Mouse (Mus musculus): ENCODE data around the gene Plce1. TPM values are rescaled to one million over a fixed set of nuclear protein-coding genes. Genes with fewer than 3 reads are reported as not detected.

Plce1 gene
- polyA plus RNA-seq, 1 experiment from 2014 or later, result 5.6 TPM

DNA sequence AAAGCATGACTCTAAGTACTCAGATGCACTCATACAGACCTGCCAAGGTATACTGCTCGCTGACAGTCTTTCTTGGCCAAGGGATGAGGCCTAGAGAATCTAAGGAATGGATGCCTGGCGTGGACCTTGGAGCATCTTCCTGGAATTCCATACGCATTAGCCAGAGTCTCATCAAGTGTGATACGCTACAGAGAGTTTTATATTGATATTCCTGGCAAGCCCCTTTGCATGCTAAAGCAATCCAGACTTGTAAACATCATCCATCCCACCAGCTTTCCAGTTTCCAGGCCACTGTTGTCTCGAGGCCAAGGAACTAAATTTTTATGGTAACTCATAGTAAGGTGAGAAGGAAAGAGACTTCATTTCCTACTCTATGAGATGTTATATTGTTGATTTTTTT lies 197.7 kb downstream of the Plce1 start:
- H3K4me2 ChIP-seq, result no peak overlapping the region
- WGBS, result 95% methylated on average over 5 of the region's 5 CpGs
- H3K4me1 ChIP-seq, result no peaks in the 10 kb centered on the region
- H3K4me3 ChIP-seq, result no peak overlapping the region
- no peaks in the 10 kb centered on the region for H3K36me3 ChIP-seq (ENCODE audit: poor library complexity, severe bottlenecking)
- no peak overlapping the region for H3K9ac ChIP-seq
- no peak overlapping the region for H3K27ac ChIP-seq
- no peaks in the 10 kb centered on the region for H3K9me3 ChIP-seq (replicated peaks)
- no peaks in the 10 kb centered on the region for H3K27me3 ChIP-seq
- ATAC-seq, result no peak

DNA sequence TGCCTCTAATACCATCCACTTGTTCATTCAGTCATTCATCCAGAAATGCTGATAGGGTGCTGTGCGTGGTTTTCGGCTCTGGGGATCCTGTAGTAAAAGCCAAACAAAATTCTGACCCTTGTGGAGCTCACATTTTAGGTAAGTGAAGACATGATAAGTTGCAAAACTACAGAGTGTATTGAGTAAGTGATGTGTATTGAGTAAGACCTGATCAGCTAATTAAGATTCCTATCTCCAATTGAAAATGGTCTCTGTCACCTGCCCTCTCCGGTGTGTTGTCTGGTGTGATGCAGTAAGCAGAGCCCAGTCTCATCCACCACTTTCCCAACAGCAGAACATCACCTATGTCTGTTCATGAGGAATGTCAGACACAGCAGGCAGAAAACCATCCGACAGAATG lies 198.6 kb downstream of the Plce1 start:
- Histone ChIP-seq H3K9ac (no peak overlapping the region), H3K27me3 (no peaks in the 10 kb centered on the region), H3K4me3 (no peak overlapping the region), H3K4me1 (no peaks in the 10 kb centered on the region), H3K27ac (no peak overlapping the region), H3K4me2 (no peak overlapping the region), H3K36me3 (ENCODE audit: poor library complexity, severe bottlenecking) (no peaks in the 10 kb centered on the region), H3K9me3 (replicated peaks) (no peaks in the 10 kb centered on the region)
- 92% methylated on average over 4 of the region's 4 CpGs for WGBS
- no peak for ATAC-seq

DNA sequence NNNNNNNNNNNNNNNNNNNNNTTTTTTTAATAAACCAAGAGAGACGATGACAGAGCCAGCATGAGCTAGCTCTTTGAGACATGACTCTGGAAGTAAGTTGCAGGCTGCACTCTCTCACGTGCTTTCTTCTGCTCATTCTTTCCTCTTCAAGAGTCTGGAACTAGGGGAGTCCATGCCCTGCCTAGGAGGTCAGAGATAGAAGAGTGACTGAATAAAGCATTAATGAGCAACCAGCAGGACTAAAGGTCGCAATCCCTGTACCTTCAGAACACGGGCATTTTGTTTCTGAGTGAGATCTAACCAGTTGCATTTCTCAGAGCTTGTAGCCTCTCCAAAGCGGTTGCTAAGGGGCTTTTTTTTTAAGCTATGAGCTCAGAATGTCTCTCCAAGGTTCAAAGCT lies 206.4 kb downstream of the Plce1 start:
- Histone ChIP-seq H3K9me3 (replicated peaks) (no peaks in the 10 kb centered on the region), H3K27me3 (no peaks in the 10 kb centered on the region), H3K4me3 (no peak overlapping the region), H3K9ac (no peak overlapping the region), H3K36me3 (ENCODE audit: poor library complexity, severe bottlenecking) (no peaks in the 10 kb centered on the region), H3K4me2 (no peak overlapping the region), H3K4me1 (no peaks in the 10 kb centered on the region), H3K27ac (no peak overlapping the region)
- WGBS, result 57% methylated on average over 5 of the region's 5 CpGs
- no peak for ATAC-seq

DNA sequence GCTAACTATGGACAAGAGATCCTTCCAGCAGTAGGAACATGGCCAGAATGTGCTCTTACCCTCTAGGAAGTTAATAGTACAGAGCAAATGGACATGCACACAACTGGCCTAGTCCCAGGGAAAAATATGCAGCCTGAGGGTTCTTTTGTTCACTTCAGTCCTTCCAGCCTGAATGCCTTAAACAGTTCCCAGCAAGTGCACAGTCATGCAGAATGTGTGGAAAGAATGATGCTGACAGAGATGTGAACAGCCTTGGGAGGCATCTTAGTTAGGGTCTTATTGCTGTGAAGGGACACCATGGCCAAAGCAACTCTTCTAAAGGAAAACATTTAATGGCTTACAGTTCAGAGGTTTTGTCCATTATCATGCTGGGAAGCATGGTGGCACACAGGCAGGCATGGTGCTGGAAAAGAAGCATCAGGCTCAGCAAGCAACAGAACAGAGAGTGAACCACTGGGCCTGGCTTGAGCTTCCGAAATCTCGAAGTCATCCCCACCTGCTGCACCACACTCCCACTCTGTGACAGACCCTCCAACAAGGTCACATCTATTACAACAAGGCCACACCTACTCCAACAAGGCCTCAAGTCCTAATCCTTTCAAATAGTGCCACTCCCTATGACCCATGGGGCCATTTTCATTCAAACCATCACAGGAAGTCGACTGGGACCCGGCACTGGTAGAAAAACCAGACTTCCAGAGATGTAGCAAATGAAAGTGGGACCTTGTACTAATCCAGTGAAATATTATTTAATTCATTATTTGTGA lies 208.0 kb downstream of the Plce1 start:
- Histone ChIP-seq H3K27ac (no peak overlapping the region), H3K9me3 (replicated peaks) (no peaks in the 10 kb centered on the region), H3K27me3 (no peaks in the 10 kb centered on the region), H3K9ac (no peak overlapping the region), H3K36me3 (ENCODE audit: poor library complexity, severe bottlenecking) (no peaks in the 10 kb centered on the region), H3K4me1 (no peaks in the 10 kb centered on the region), H3K4me2 (no peak overlapping the region), H3K4me3 (no peak overlapping the region)
- no peak for ATAC-seq
- WGBS, result 93% methylated on average over 4 of the region's 4 CpGs

DNA sequence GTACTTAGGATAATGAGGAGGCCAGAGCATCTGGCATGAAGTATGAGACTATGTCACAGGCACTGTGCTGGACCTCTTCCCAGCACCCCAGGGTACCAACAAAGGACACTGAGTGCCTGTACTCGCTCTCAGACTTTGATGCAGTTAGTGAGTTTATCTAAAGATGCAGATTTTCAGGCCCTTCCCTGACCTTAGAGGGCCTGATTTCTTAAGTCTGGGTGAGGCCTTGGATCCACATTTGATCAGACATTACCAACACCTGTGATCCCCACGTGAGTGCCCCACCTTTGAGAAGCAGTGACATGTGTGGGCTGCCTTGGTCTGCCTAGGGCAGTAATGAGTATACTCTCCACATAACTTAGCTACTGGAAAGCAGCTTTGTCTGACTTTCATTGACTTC lies 209.4 kb downstream of the Plce1 start:
- no peak for ATAC-seq
- Histone ChIP-seq H3K9ac (no peak overlapping the region), H3K9me3 (replicated peaks) (no peaks in the 10 kb centered on the region), H3K4me1 (no peaks in the 10 kb centered on the region), H3K36me3 (ENCODE audit: poor library complexity, severe bottlenecking) (no peaks in the 10 kb centered on the region), H3K27ac (no peak overlapping the region), H3K27me3 (no peaks in the 10 kb centered on the region), H3K4me2 (no peak overlapping the region), H3K4me3 (no peak overlapping the region)
- 79% methylated on average over 2 of the region's 2 CpGs for WGBS

DNA sequence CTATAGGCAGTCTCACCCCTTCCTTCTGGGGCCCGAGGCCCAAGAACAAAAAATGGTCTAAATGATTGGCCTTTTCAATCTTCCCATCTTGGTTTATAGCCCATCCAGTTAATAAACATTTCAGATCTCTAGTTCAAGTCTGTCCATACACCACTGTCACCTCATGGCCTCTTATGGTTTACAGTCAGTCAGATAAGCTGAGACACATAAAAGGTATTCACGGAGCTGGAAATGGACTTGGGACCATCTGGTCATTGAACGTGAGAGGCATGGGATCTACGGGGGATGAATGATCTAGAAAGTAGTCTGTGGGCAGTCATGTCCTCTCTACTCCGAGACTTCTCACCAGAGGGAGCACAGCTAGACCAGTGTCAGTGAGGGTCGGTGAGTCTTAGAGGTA lies 210.6 kb downstream of the Plce1 start:
- H3K4me3 ChIP-seq, result no peak overlapping the region
- H3K27ac ChIP-seq, result no peak overlapping the region
- 93% methylated on average over 6 of the region's 6 CpGs for WGBS
- H3K9ac ChIP-seq, result no peak overlapping the region
- no peaks in the 10 kb centered on the region for H3K27me3 ChIP-seq
- no peaks in the 10 kb centered on the region for H3K4me1 ChIP-seq
- no peaks in the 10 kb centered on the region for H3K9me3 ChIP-seq (replicated peaks)
- ATAC-seq, result no peak
- H3K4me2 ChIP-seq, result no peak overlapping the region
- no peaks in the 10 kb centered on the region for H3K36me3 ChIP-seq (ENCODE audit: poor library complexity, severe bottlenecking)

DNA sequence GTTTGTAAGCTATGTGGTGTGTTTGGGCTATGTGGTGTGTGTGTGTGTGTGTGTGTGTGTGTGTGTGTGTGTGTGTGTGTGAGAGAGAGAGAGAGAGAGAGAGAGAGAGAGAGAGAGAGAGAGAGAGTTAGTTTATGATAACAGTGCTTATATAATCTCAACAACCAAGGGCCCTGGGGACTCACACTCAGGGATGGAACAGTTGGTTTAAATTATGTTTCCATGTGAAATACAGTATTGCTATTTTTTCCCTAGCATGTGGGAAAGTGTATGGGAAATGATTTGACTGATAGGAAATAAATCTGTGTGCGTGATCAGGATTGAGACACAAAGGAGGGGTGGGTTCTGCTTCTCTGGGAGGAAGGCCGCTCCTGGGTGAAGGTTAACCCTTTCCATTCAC lies 212.4 kb downstream of the Plce1 start:
- H3K4me3 ChIP-seq, result no peak overlapping the region
- no peak for ATAC-seq

DNA sequence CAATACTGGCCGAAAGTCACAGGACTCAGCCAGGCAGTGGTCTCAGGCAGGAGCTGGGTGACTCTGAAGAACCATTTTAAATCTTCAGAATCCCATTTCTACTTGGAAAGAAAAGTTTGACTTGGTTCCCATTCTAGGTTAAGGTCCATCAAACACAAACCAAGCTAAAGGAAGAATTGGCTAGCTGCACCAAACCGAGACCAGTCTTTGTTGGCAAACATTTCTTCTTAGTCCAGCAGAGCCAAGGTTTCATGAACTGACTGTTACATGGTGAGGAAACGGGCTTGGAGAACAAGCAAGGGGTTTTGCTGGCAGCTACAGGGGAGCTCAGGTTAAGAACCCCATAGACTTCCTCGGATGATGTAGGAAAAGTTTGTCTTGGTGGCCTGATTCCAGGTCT lies 212.9 kb downstream of the Plce1 start:
- no peaks in the 10 kb centered on the region for H3K9me3 ChIP-seq (replicated peaks)
- H3K4me1 ChIP-seq, result no peaks in the 10 kb centered on the region
- H3K27me3 ChIP-seq, result no peaks in the 10 kb centered on the region
- H3K4me2 ChIP-seq, result no peak overlapping the region
- no peak for ATAC-seq
- H3K9ac ChIP-seq, result no peak overlapping the region
- WGBS, result 90% methylated on average over 4 of the region's 4 CpGs
- H3K4me3 ChIP-seq, result no peak overlapping the region
- no peak overlapping the region for H3K27ac ChIP-seq
- no peaks in the 10 kb centered on the region for H3K36me3 ChIP-seq (ENCODE audit: poor library complexity, severe bottlenecking)

More for the DNA sequence above, 212.4 kb downstream of the Plce1 start:
- H3K27me3 ChIP-seq, result no peaks in the 10 kb centered on the region
- 62% methylated on average over 2 of the region's 2 CpGs for WGBS
- H3K9ac ChIP-seq, result no peak overlapping the region
- no peak overlapping the region for H3K4me2 ChIP-seq
- no peaks in the 10 kb centered on the region for H3K9me3 ChIP-seq (replicated peaks)
- H3K36me3 ChIP-seq (ENCODE audit: poor library complexity, severe bottlenecking), result no peaks in the 10 kb centered on the region
- no peak overlapping the region for H3K27ac ChIP-seq
- H3K4me1 ChIP-seq, result no peaks in the 10 kb centered on the region

DNA sequence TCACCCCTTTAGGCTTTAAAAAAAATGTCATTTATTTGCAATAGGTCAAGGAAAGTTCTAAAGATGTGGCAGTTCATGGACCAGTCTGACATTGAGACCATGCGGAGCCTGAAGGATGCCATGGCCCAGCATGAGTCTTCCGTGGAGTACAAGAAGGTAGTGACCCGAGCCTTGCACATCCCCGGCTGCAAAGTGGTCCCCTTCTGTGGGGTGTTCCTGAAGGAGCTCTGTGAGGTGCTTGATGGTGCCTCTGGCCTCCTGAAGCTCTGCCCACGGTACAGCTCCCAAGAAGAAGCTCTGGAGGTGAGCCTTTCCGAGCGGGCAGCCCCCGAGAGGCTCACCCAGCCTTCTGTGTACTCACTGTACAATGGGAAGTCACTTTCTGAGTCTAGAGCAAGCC lies 220.9 kb downstream of the Plce1 start:
- H3K4me1 ChIP-seq, result no peaks in the 10 kb centered on the region
- no peak overlapping the region for H3K9ac ChIP-seq
- no peak overlapping the region for H3K4me3 ChIP-seq
- no peaks in the 10 kb centered on the region for H3K36me3 ChIP-seq (ENCODE audit: poor library complexity, severe bottlenecking)
- H3K27me3 ChIP-seq, result no peaks in the 10 kb centered on the region
- no peak overlapping the region for H3K27ac ChIP-seq
- 93% methylated on average over 8 of the region's 8 CpGs for WGBS
- H3K9me3 ChIP-seq (replicated peaks), result no peaks in the 10 kb centered on the region
- no peak overlapping the region for H3K4me2 ChIP-seq
- ATAC-seq, result no peak

DNA sequence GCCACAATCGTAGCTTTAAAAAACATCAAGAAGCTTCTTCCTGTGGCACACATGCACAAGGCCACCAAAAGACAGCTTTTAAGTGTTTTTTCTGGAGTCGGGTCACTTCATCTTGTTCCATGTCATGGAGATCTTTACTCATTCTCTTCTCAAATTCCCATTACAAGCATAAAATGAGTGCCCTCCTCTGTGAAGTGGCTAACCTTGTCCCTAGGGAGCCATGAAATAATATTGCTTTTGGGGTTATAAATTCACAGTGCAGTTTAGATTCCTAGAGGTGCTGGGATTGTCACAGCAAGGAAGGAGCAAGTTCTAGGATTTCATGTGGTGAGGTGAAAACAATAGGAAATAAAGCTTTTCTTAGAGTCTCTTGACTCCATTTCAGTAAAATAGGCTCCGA lies 223.8 kb downstream of the Plce1 start:
- H3K4me1 ChIP-seq, result no peaks in the 10 kb centered on the region
- no peak overlapping the region for H3K27ac ChIP-seq
- no peaks in the 10 kb centered on the region for H3K36me3 ChIP-seq (ENCODE audit: poor library complexity, severe bottlenecking)
- WGBS, result 95% methylated on average over 3 of the region's 3 CpGs
- H3K4me3 ChIP-seq, result no peak overlapping the region
- no peaks in the 10 kb centered on the region for H3K27me3 ChIP-seq
- no peaks in the 10 kb centered on the region for H3K9me3 ChIP-seq (replicated peaks)
- ATAC-seq, result no peak
- H3K4me2 ChIP-seq, result no peak overlapping the region
- no peak overlapping the region for H3K9ac ChIP-seq

DNA sequence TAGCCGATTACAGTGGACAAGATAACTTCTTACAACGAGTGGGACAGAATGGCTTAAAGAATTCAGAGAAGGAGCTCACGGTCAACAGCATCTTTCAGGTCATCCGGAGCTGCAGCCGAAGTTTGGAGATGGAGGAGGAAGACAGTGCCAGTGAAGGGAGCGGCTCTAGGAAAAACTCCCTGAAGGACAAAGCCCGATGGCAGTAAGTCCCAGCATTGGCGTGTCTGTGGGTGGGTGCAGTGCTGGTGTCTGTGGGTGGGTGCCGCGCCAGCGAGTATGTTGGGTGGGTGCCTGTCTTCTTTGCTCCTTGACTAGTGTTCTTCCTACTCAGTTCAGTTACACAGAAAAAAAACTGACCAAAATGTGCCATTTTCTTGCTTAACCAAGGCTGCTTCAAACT lies 224.3 kb downstream of the Plce1 start:
- WGBS, result 93% methylated on average over 11 of the region's 11 CpGs
- no peaks in the 10 kb centered on the region for H3K27me3 ChIP-seq
- H3K36me3 ChIP-seq (ENCODE audit: poor library complexity, severe bottlenecking), result no peaks in the 10 kb centered on the region
- H3K4me3 ChIP-seq, result no peak overlapping the region
- no peak for ATAC-seq
- H3K9ac ChIP-seq, result no peak overlapping the region
- H3K4me1 ChIP-seq, result no peaks in the 10 kb centered on the region
- no peak overlapping the region for H3K4me2 ChIP-seq
- no peak overlapping the region for H3K27ac ChIP-seq
- H3K9me3 ChIP-seq (replicated peaks), result no peaks in the 10 kb centered on the region

DNA sequence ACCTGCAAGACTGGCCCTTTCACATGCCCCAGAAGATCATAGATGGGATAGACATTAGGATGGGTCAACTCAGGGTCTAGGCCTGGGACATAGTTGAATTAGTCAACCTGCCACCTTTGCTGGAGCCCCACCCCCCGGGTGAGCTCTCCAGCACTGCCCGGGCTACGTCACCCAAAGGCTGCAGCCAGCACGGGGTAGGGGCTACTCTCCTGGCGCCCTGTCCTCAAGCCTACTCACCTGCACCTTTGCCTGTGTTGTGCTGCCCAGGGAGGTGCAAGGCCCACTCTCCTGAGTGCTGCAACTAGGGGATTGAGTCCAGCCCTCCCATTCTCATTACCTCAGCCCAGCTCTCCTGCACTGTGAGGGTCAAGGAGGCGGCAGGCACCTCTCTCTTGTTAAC lies 225.5 kb downstream of the Plce1 start:
- Histone ChIP-seq H3K9ac (no peak overlapping the region), H3K4me2 (no peak overlapping the region), H3K4me1 (no peaks in the 10 kb centered on the region), H3K27ac (no peak overlapping the region), H3K36me3 (ENCODE audit: poor library complexity, severe bottlenecking) (no peaks in the 10 kb centered on the region), H3K4me3 (no peak overlapping the region), H3K27me3 (no peaks in the 10 kb centered on the region), H3K9me3 (replicated peaks) (no peaks in the 10 kb centered on the region)
- 93% methylated on average over 6 of the region's 6 CpGs for WGBS
- no peak for ATAC-seq

DNA sequence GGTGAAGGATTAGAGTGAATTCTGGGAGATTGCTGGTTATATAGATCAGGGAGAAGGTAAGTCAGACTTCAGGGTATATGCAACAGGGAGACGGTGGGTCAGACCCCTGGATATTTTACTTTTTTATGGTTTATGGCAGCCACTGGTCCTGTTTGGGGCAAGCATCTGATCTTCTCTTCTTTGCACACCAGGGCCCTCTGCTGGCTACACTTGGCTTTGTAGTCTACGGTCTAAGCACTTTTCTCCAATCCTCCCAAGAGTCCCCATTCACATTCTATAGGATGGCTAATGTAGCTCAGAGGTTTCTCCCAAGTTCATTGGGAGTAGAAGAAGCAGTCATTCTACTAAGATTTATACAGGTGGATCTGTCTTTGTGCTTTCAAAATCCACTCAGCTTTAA lies 228.5 kb downstream of the Plce1 start:
- Histone ChIP-seq H3K27me3 (no peaks in the 10 kb centered on the region), H3K4me1 (no peaks in the 10 kb centered on the region), H3K27ac (no peak overlapping the region), H3K4me3 (no peak overlapping the region), H3K9ac (no peak overlapping the region), H3K4me2 (no peak overlapping the region), H3K36me3 (ENCODE audit: poor library complexity, severe bottlenecking) (no peaks in the 10 kb centered on the region), H3K9me3 (replicated peaks) (no peaks in the 10 kb centered on the region)
- no peak for ATAC-seq
- 89% methylated on average over 2 of the region's 2 CpGs for WGBS
